Mouse (Mus musculus) heart, adult 2 months (tissue): ENCODE measurements around the gene Rbfox2.

ENCODE experiments used
- EP300 ChIP-seq: fragments of 200-500 bp; IDR thresholded peaks from 2 replicates; pipeline ENCODE4 v1.6.1; 2011; ENCODE audit warnings: low read depth, low read length, control low read depth; ENCODE audit not compliant: insufficient read depth
- POLR2A ChIP-seq: fragments of 200-500 bp; IDR thresholded peaks from 2 replicates; pipeline ENCODE4 v1.6.1; 2011; ENCODE audit warnings: mild to moderate bottlenecking, low read depth, low read length, control low read depth; ENCODE audit not compliant: insufficient read depth

- TF ChIP-seq EP300 (peak; percentile 81), POLR2A (peak; percentile 51)
Observed at GRCm38 (mm10) chr15:77037278-77038161, 269.3 kb downstream of the Rbfox2 start.
